Mouse (Mus musculus): ENCODE measurements around the gene Ankrd12.

Gene Ankrd12

GRCm38 (mm10) chr17:65930960-65931359, 145.9 kb downstream of the Ankrd12 start:
- DNase-seq (ENCODE audit: low spot score in 2 of 2) = peak; percentile 62 to 70

GRCm38 (mm10) chr17:65930158-65930826, 146.6 kb downstream of the Ankrd12 start:
- DNase-seq (ENCODE audit: low spot score in 2 of 2) = no peak

GRCm38 (mm10) chr17:65929319-65929978, 147.4 kb downstream of the Ankrd12 start:
- DNase-seq (ENCODE audit: low spot score in 2 of 2) = no peak

GRCm38 (mm10) chr17:65927077-65927476, 149.8 kb downstream of the Ankrd12 start:
- peak in 1 of 2 experiments; percentile 44 for DNase-seq (ENCODE audit: low spot score in 2 of 2)

GRCm38 (mm10) chr17:65924218-65924617, 152.7 kb downstream of the Ankrd12 start:
- no peak for DNase-seq (ENCODE audit: low spot score in 2 of 2)

GRCm38 (mm10) chr17:65921975-65922374, 154.9 kb downstream of the Ankrd12 start:
- DNase-seq (ENCODE audit: low spot score in 2 of 2) = no peak

- DNase-seq (ENCODE audit: low spot score in 2 of 2) = no peak
Observed at GRCm38 (mm10) chr17:65919235-65919634, 157.7 kb downstream of the Ankrd12 start.

GRCm38 (mm10) chr17:65916135-65916668, 160.7 kb downstream of the Ankrd12 start:
- DNase-seq (ENCODE audit: low spot score in 2 of 2) = peak; percentile 64 to 79
